Mouse (Mus musculus): ENCODE data around the gene Vmo1.
"Not testable (repeated sequence)": the region's sequence is repeated elsewhere in the genome, so short reads cannot be mapped to it uniquely, and the experiment has no call there.

Vmo1 gene

DNA sequence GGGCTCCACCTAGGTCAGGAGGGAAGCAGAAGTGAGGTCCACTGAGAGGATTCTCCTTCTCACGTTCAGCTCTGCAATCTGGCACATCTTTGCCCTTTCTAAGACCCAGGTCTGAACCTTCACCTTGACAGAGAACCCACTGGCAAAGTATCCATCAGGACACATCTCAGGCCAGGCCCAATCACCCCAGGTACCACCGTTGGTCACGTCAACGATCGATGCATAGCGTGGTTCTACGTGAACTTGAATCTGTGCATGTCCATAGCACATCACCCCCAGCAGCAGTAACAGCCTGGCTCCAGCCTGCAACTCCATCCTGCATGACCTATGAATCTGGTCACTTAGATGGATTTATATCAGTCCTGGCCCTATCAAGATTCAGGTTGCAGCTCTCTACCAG, at the start of gene Vmo1:
Vmo1 (minus strand) TSS at position 329 of the 400 bp plus-strand sequence.
- DNase-seq = no peak

DNA sequence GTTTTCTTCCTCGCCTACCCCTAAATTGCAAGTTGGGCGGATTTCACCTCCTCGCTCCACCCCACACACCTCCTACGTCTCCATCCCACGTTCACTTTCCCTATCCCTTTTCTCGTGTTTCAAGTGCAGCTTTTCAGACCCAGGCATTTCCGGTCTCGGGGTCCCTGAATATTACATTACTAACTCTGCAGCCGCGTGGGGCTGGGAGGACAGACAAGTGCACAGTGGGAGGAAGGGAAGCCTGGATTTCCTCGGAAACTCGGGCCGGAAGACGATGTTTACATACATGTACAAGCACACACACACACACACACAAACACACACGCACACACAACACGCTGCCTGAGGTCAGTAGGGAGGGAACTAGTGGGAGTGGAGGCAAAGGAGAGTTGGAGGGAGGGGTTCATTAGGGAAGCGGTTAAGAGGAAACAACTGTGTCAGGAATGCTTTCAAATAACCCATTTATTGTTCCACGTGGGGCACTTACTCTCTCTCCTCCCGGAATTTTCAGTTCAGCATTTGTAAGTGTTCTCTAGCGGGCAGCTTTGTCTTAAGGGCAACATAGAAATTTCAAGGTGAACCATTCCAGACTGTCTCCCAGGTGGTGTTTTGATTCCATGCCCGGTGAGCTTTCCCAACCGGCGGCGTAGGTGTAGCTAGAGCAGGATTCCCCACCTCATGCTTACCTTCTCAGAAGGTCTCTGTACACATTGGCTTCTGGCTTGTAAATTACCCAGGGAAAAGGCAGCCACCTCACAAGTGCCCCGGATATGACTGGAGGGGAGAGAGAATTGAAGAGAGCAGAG, 49.3 kb upstream of the Vmo1 start:
- DNase-seq = no peak

GRCm38 (mm10) chr11:70562995-70563469, 48.6 kb upstream of the Vmo1 start:
- no peak for DNase-seq

DNA sequence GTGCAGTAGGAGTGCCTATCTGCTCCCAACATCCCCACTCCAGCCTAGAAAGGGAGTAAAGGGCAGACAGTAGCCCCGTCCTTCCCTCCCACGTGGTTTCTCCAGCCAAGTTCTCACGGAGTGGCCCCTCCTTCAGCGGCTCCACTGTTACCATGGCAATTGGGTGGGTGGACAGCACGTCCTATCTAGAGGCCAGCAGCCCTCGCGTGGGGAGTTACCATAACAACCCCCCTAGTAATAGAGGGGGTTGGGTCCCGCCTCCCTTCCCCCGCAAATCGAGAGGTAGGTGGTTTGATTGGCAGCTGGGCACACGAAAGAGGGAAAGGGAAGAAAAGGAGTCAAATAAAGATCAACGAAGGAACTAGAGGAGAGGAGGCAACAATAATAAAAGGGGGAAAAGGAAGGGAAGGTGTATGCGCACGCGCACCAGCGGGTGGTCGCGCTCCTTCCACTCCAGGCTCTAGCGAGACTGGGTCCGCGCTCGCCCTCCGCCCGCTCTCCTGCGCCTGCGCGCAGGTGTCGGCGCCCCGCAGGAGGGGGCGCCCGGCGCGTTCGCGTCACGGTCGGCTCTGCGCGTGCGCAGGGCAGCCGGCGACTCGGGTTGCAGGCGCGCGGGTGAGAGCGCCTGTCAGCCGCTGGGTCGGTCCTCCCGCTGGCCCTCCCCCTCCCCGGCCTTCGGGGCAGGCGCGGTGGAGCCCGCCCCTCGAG, 48.0 kb upstream of the Vmo1 start, which contains the start of gene Mink1:
Mink1 (plus strand) TSS at position 595 of the 708 bp plus-strand sequence.
- DNase-seq = peak; percentile 83 to 90

DNA sequence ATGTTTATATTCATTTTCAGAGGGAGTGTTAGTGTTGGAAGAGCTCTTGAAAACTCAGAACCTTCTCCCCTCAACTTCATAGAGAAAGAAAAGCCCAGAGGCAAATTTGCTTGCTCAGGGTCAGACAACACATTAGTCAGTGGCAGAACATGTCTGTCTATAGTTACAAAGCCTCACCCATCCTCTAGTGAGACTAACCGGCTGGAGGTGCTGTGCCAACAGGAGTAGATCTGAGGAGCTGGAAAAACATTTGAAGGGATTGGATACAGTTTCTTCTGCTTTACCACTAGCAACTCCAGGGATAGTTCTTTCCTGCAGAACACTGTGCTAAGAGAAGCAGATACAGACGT, 47.5 kb upstream of the Vmo1 start:
- no peak for DNase-seq

DNA sequence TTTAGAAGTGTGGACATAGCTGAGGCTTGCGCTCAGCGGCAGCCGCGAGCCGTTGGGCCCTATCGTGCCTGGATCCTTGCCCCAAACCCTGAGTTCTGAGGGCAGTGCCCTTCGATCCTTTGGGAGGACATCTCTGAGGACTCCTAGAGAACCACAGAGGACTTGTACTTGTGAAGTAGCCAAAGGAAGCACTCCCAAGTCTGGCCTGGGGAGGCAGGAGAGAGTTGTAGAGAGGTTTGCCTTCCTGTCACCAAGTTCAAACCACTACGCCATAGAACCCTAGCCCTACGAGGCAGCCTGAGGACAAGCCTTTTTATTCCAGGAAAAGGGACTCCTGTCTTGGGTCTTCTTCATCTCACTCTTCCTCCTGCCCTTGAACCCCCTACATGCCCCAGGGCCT, 43.1 kb upstream of the Vmo1 start:
- no peak for DNase-seq

GRCm38 (mm10) chr11:70553940-70554339, 39.5 kb upstream of the Vmo1 start:
- no peak for DNase-seq

DNA sequence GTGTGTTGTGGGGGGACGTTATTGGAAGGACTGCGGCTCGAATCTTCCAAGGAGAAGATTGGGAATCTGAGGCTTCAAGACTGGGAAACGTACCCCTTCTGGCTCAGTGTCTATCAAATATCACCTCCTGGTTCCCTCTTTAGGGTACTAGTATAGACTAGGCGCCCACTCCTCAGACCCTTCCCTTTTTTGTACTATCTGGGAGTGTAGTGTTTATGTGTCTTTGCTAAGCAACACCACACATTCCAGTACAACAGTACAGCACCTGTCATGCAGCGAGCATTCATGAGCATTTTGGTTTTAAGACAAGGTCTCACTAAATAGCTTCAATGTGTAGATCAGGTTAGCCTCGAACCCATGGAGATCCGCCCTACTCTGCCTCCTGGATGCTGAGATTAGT, 37.1 kb upstream of the Vmo1 start:
- no peak for DNase-seq

DNA sequence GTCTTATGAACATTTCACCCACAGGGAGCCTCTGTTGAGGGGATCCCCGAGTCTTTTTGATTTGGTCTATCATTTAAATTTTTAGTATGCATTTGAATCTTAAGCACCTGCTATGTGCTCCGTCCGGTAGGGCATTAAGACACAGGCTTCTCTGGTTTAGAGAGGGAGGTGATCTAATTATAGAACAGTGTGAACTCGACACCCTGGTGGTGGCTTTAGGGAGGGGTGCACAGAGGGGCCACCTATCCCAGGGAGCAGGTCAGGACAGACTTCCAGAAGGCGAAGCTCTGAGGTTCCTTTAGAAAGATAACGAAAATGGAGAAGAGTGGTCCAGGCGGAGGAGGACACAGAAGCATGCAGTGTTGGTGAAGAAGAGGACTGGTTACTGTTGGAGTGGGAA, 30.1 kb upstream of the Vmo1 start:
- DNase-seq = no peak

- DNase-seq = no peak
These were observed 27.0 kb upstream of the Vmo1 start for GRCm38 (mm10) chr11:70541415-70541814.

DNA sequence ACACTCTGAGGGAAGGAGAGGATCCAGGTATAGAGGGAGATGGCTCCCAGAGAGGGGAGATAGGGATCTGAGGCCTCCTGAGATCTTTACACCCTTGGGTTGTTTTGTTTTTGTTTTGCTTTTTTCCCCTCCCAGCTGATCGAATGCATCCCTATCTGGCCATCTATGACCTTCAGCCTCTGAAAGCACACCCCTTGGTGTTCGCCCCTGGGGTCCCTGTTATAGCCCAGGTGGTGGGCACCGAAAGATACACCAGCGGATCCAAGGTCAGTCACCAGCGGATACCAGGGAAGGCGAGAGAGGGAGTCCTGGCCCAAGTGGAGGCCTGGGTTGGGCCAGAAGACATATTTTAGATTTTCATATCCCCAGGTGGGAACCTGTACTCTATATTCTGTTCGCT, 26.5 kb upstream of the Vmo1 start:
- DNase-seq = no peak

DNA sequence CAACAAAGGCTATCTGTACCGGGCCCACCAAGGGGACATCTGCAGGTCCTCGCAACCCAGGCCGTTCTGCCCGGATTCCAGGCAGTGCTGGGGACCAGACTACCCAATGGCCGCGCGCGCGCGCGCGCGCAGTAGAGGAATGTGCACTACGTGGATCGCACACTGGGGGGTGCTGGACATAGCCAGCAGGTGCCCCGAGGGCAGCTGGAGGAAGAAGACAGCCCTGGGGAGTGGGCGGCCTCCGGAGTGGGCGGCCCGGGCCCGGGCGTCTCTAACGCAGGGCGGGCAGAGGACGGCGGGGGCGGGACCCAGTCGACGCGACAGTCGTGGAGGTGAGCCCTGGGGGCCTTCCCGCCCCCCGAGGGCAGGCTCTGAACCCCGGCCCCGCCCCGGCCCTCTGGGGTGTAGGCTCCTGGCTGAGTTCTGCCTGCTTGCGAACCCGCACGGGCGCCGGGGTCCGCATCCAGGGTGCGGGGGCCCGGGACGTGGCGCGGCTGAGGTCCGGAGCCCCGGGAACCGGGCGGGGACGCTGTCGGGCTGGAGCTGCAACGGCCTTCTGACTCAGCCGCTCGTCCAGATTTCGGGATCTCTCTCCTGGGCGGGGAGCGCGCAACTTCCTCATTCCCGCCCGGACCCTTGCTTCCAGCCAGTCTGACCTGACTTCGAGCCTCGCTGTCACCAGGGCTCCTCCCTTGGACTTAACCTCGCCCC, 25.6 kb upstream of the Vmo1 start, which contains the start of gene Pld2:
Pld2 (plus strand) TSS at position 188 of the 711 bp plus-strand sequence.
- peak; percentile 45 to 60 for DNase-seq

GRCm38 (mm10) chr11:70539423-70539822, 25.0 kb upstream of the Vmo1 start:
- no peak for DNase-seq

DNA sequence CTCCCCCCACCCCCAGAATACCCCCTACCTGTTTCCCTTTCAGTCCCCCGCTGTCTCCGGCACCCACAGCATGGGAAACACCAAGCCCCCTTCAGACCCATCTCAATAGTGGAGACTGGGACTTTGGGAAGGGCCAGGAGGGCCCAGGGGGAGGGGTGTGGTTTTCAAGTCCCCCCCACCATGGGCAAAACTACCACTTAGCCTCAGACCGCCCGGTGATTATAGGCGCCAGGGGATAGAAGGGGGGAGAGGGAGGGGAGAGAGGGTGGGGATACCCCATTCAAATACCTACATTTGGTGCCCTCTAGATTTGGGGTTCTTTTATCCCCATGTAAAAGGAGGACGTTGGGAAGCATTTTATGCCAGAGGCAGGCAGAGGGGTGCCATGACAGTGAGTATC, 18.4 kb upstream of the Vmo1 start, which contains the start of gene Gm40193:
Gm40193 (minus strand) TSS at position 101 of the 400 bp plus-strand sequence.
- DNase-seq = no peak

DNA sequence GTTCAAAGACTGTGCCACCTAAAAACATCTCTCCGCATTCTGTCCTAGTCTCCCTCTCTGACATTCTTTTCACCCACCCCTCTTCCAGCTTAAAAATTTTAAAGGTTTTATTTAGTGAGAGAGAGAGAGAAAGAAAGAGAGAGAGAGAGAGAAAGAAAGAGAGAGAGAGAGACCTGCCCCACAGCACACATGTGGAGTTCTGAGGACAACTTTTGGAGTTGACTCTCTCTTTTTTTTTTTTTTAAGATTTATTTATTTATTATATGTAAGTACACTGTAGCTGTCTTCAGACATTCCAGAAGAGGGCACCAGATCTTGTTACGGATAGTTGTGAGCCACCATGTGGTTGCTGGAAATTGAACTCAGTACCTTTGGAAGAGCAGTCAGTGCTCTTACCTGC, 16.6 kb upstream of the Vmo1 start:
- not testable (repeated sequence) for DNase-seq

DNA sequence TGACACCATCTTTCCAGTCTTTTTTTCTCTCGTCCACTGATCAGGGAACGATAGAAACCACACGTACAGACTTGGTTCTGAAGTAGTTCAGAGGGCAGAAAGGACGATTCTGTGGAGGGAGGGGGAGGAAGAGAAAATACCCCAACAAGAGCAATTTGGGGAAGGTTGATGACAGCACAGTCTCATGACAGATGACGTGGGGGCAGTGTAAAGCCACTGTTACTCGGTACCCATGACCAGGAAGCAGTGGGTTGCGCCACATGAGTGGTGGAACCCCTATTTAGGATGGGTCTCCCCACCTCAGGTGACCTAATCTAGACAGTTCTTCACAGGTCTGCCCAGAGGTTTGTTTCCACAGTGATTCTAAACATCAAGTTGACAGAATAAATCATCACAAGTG, 14.2 kb upstream of the Vmo1 start:
- DNase-seq = no peak

DNA sequence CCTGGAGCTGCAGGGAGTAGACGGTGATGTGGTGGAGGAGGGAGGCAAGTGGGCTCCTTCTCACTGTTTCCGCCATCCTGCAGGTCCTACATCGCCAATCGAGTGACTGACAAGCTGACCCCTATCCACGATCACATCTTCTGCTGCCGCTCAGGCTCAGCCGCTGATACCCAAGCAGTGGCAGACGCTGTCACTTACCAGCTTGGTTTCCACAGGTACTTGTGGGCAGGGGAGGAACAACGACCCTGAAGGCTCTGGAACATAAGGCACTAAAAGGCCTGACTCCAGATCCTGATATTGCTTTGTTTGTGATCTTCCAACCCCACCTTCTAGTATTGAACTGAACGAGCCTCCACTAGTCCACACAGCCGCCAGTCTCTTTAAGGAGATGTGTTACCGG, 11.8 kb upstream of the Vmo1 start:
- no peak for DNase-seq

DNA sequence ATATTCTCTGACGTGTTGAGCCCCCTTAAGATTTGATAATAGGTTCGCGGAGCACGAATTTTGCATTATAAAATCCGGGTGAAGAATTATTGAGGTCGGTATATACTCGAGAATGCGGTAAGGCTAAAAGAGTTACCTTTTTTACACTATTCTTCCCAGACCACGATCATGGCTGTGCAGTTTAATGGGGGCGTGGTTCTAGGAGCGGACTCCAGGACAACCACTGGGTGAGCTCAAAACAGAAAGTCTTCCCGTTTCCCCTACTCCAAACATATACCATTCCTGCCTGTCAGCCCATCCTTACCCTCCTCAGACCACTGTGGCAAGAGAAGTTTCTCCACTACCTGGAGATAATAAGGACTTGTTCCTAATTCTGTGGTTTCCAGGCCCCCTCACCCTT, 11.3 kb upstream of the Vmo1 start:
- DNase-seq = no peak

DNA sequence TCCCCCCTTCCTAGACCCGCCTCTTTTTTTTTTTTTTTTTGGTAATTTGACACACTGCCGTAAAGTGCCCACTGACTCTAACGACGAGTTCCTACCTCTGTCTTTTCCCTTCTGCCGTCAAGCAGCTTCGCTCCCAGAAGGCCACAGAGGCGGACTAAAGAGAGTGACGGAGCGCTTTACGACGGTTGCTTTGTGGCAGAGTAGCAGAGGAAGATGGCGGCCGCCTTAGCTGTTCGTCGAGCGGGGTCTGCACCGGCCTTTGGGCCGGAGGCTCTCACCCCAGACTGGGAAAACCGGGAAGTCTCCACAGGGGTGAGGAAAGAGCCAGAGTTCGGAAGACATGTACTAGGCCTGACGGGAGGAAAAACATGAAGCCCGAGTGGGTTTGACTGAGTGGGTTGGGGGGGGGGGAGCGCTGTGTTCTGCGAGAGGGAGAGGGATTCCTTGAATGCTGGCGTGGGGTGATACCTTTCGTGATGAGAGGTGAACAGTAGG, 10.8 kb upstream of the Vmo1 start, which contains the start of gene Psmb6:
Psmb6 (plus strand) TSS at position 184 of the 495 bp plus-strand sequence.
- peak; percentile 90 to 91 for DNase-seq

- no peak for DNase-seq
These were observed 10.4 kb upstream of the Vmo1 start for GRCm38 (mm10) chr11:70524782-70525181.

DNA sequence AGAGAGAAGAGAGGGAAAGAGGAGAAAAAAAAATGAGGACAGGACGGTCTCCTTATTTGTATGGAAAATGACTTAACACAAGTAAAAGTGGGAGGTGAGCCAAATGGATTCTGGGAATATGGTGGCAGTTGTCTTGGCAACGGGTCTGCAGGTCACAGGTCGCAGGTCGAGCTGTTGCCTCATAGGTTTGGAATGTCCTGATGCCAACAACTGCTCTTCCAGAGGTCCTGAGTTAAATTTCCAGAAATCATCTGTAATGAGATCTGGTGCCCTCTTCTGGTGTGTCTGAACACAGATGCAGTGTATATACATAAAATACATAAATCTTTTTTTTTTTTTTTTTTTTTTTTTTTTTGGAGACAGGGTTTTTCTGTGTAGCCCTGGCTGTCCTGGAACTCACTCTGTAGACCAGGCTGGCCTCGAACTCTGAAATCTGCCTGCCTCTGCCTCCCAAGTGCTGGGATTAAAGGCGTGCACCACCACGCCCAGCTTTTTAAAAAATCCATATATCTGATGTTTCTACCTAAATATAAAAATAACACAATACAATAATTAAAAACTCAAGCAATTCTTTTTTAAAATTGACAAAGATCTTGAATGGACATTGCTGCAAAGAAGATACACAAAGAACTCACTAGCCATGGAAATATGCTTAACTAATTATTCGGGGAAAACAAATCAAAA, 9.0 kb upstream of the Vmo1 start:
- DNase-seq = not testable (repeated sequence)

- DNase-seq = peak; percentile 43 to 46
These were observed 5.9 kb upstream of the Vmo1 start for GRCm38 (mm10) chr11:70520178-70520769.

All from cerebellum, postnatal 36 days (tissue).